Mouse (Mus musculus): Measurements from ENCODE around the gene Ak2.

DNA sequence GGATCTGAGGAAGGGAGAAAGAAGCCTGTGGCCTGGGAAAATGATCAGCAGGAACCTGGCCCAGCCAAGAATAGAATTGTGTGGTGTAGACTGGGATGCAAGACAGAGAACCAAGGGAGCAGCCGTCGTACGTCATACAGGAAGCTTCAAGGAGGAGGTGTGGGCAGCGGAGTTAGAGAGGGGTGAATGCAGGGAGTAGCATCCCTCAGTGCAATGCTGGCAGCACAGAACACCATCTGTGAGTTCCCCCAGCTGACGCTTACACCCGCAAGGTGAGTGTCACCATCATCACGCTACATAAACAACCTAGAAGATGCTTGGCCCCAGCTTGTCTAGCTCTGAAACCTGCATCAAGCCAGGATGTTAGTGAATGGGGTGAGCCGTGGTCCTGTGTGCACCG, 28.0 kb downstream of the Ak2 start:
- TF ChIP-seq POLR2A (IDR thresholded peaks at IDR 0.05; ENCODE audit: control insufficient read depth in 1 of 2, insufficient read depth in 1 of 2, low read depth in 1 of 2, low read length in 2 of 2, poor library complexity in 1 of 2) (no peak), CTCF (IDR thresholded peaks at IDR 0.05 in 2 of 3, conservative IDR thresholded peaks at IDR 0.05 in 1 of 3; ENCODE audit: control insufficient read depth in 1 of 3, insufficient read depth in 1 of 3, low read depth in 2 of 3, low read length in 3 of 3, poor library complexity in 1 of 3, severe bottlenecking in 1 of 3) (no peak), ZMIZ1 (IDR thresholded peaks at IDR 0.05; ENCODE audit: low read depth, low read length) (no peak), TAL1 (IDR thresholded peaks at IDR 0.05; ENCODE audit: low read length) (no peak), EP300 (IDR thresholded peaks at IDR 0.05; ENCODE audit: low read depth in 1 of 2, low read length in 2 of 2) (no peak), MAX (IDR thresholded peaks at IDR 0.05; ENCODE audit: low read length) (no peak), UBTF (IDR thresholded peaks at IDR 0.05; ENCODE audit: borderline replicate concordance, insufficient read depth, low read depth, low read length) (no peak), MEF2A (IDR thresholded peaks at IDR 0.05; ENCODE audit: extremely low read depth, insufficient replicate concordance, low read depth, low read length, poor library complexity, severe bottlenecking) (no peak), ZNF384 (IDR thresholded peaks at IDR 0.05; ENCODE audit: low read depth, low read length) (no peak), HCFC1 (IDR thresholded peaks at IDR 0.05; ENCODE audit: low read depth, low read length) (no peak), NRF1 (IDR thresholded peaks at IDR 0.05; ENCODE audit: insufficient read depth, low read depth, low read length, poor library complexity, severe bottlenecking) (no peak)

Data from MEL (cell line).